12 mouse cellular contexts compared by ENCODE assay signal in the genomic region with DNA sequence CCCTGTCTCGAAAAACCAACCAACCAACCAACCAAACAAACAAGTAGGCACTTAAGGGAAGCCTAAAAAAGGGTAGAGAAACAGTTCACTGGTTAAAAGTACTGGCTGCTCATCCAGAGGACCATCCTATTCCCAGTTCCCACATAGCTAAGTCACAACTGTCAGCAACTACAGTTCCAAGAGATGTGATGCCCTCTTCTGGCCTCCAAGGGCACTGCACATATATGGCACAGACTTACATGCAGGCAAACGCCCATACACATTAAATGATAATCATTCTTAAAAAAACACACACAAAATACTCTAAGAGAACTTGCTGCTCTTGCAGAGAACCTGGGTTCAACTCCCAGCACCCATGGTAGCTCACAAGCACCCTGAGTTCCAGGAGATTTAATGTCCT. TPM values are rescaled to one million over a fixed set of nuclear protein-coding genes. Genes with fewer than 3 reads are reported as not detected.
DNase-seq lines count a peak whose midpoint lies in the region; ATAC-seq and TF ChIP-seq lines count a peak whose summit lies in the region.
"Had no signal": no experiment of that assay in that cellular context is flagged by ENCODE, and none has a peak within 500 bp of the region (broad histone marks: within the 10 kb centered on the region; RNA-seq: fewer than 3 reads in every experiment).

No protein-coding gene starts in this region.

- peak; percentile 60 for TF ChIP-seq CTCF in liver, adult 2 months (IDR thresholded peaks at IDR 0.05; ENCODE audit: low read depth, low read length)
- peak; percentile 63 for TF ChIP-seq CTCF in liver, embryonic 14.5 days (IDR thresholded peaks at IDR 0.05; ENCODE audit: low read depth)

- no peak for TF ChIP-seq POLR2A in liver, adult 2 months (IDR thresholded peaks at IDR 0.05; ENCODE audit: extremely low read depth, insufficient read depth, low read length)

- no peak overlapping the region for H3K27ac ChIP-seq in liver, adult 2 months (replicated peaks; ENCODE audit: insufficient read depth, low read depth, low read length)
- H3K27ac ChIP-seq in liver, embryonic 11.5 days (ENCODE audit: low read depth, low read length) = no peak overlapping the region
- no peak overlapping the region for H3K27ac ChIP-seq in liver, embryonic 14.5 days
- H3K27ac ChIP-seq: heart, embryonic 10.5 days; midbrain, embryonic 12.5 days had no signal

- H3K4me2 ChIP-seq in liver, embryonic 11.5 days = no peak overlapping the region
- no peak overlapping the region for H3K4me2 ChIP-seq in liver, embryonic 14.5 days (ENCODE audit: low read depth)
- H3K4me2 ChIP-seq: midbrain, embryonic 12.5 days had no signal

- H3K36me3 ChIP-seq in liver, adult 2 months (ENCODE audit: control insufficient read depth, insufficient read depth, low read length) = no peaks in the 10 kb centered on the region
- no peaks in the 10 kb centered on the region for H3K36me3 ChIP-seq in liver, embryonic 11.5 days (ENCODE audit: control insufficient read depth, insufficient read depth, low read length)
- H3K36me3 ChIP-seq in liver, embryonic 14.5 days (replicated peaks; ENCODE audit: control insufficient read depth, insufficient read depth, low read depth) = no peaks in the 10 kb centered on the region
- H3K36me3 ChIP-seq: heart, embryonic 10.5 days; midbrain, embryonic 12.5 days had no signal

- no peaks in the 10 kb centered on the region; the same call in 1 of the 2 replicates for H3K79me2 ChIP-seq in liver, adult 2 months (ENCODE audit: control insufficient read depth, insufficient read depth, low read length)

- no peak overlapping the region for H3K4me3 ChIP-seq in liver, adult 2 months (ENCODE audit: insufficient read depth, low read depth, low read length)
- H3K4me3 ChIP-seq in liver, embryonic 11.5 days (ENCODE audit: low read depth, low read length) = no peak overlapping the region
- H3K4me3 ChIP-seq in liver, embryonic 14.5 days (ENCODE audit: insufficient read depth in 1 of 2, low read depth in 2 of 2, low read length in 2 of 2) = no peak overlapping the region
- H3K4me3 ChIP-seq: heart, embryonic 10.5 days; midbrain, embryonic 12.5 days had no signal

- no peaks in the 10 kb centered on the region for H3K4me1 ChIP-seq in liver, adult 2 months (ENCODE audit: control insufficient read depth, insufficient read depth, low read length)
- H3K4me1 ChIP-seq in liver, embryonic 11.5 days (replicated peaks; ENCODE audit: control insufficient read depth, insufficient read depth, low read length) = no peaks in the 10 kb centered on the region
- no peaks in the 10 kb centered on the region for H3K4me1 ChIP-seq in liver, embryonic 14.5 days (replicated peaks; ENCODE audit: control insufficient read depth in 2 of 2, insufficient read depth in 2 of 2, low read length in 1 of 2)
- H3K4me1 ChIP-seq: heart, embryonic 10.5 days; midbrain, embryonic 12.5 days had no signal

- 81% methylated on average over 2 of the region's 2 CpGs for WGBS in liver, adult 2 months
- WGBS in liver, embryonic 11.5 days = 89% methylated on average over 2 of the region's 2 CpGs
- WGBS in liver, embryonic 14.5 days (ENCODE audit: insufficient replicate concordance) = 70% methylated on average over 2 of the region's 2 CpGs

- H3K9ac ChIP-seq in liver, adult 2 months (ENCODE audit: low read depth, low read length) = no peak overlapping the region
- H3K9ac ChIP-seq in liver, embryonic 11.5 days (ENCODE audit: low read depth, low read length) = no peak overlapping the region
- no peak overlapping the region for H3K9ac ChIP-seq in liver, embryonic 14.5 days (replicated peaks)
- H3K9ac ChIP-seq: midbrain, embryonic 12.5 days had no signal

- no peaks in the 10 kb centered on the region for H3K27me3 ChIP-seq in liver, adult 2 months (ENCODE audit: control insufficient read depth, insufficient read depth, low read length)
- no peaks in the 10 kb centered on the region for H3K27me3 ChIP-seq in liver, embryonic 11.5 days (replicated peaks; ENCODE audit: control insufficient read depth, insufficient read depth, low read length)
- no peaks in the 10 kb centered on the region for H3K27me3 ChIP-seq in liver, embryonic 14.5 days (ENCODE audit: control insufficient read depth, insufficient read depth, low read length)
- H3K27me3 ChIP-seq: midbrain, embryonic 12.5 days had no signal

- DNase-seq in embryo, embryonic 10 days (ENCODE audit: low spot score) = peak; percentile 47
- no peak for DNase-seq in embryo, embryonic 9.5 days (ENCODE audit: extremely low spot score)
- peak; percentile 37 for DNase-seq in liver, adult 2 months (ENCODE audit: extremely low read depth, low read depth, low spot score)
- no peak for DNase-seq in liver, embryonic 11.5 days (ENCODE audit: low spot score)
- peak in 1 of 3 experiments; percentile 7 for DNase-seq in liver, embryonic 14.5 days (ENCODE audit: low read depth in 3 of 3, low spot score in 3 of 3)
- peak; percentile 19 to 31 for DNase-seq in thymus, postnatal 36 days
- no peak for DNase-seq in right cerebral cortex, adult 18-20 months
- no peak for DNase-seq in left cerebral cortex, adult 18-20 months (ENCODE audit: low spot score in 2 of 2)
- DNase-seq: cerebellum, postnatal 36 days had no signal

- no peak for TF ChIP-seq EP300 in liver, embryonic 14.5 days (IDR thresholded peaks at IDR 0.05; ENCODE audit: low read depth)

- no peaks in the 10 kb centered on the region for H3K9me3 ChIP-seq in liver, embryonic 11.5 days (ENCODE audit: control insufficient read depth, low read length)
- no peaks in the 10 kb centered on the region for H3K9me3 ChIP-seq in liver, embryonic 14.5 days (ENCODE audit: control insufficient read depth, low read length)
- H3K9me3 ChIP-seq: heart, embryonic 10.5 days; midbrain, embryonic 12.5 days had no signal

- ATAC-seq in liver, embryonic 11.5 days (replicated peaks; ENCODE audit: low FRiP score) = no peak
- no peak for ATAC-seq in liver, embryonic 14.5 days (ENCODE audit: insufficient read depth)

RNA-seq across cellular contexts. Expression of a gene that starts 20.4 kb away (rescaled TPM):
- total RNA-seq in liver, adult 2 months (2014; rRNA removed) = not detected in 2 replicates
- not detected in 2 replicates for polyA plus RNA-seq in liver, adult 2 months (2012; rRNA removed)
- 0.41 and 0.42 TPM in 2 replicates for polyA plus RNA-seq in liver, embryonic 11.5 days (2014; fragmentation: Nextera tagmentation; extraction: Ambion mirVana)
- not detected in 2 replicates for polyA plus RNA-seq in liver, embryonic 14.5 days (2012; rRNA removed)
- 0.10 and 0.13 TPM in 2 replicates for polyA plus RNA-seq in liver, embryonic 14.5 days (2014; fragmentation: Nextera tagmentation; extraction: Ambion mirVana)
- total RNA-seq in left cerebral cortex, adult 18-20 months (2021) = 10 to 100 TPM; 20.4 to 21.4 TPM
- total RNA-seq: adrenal gland, postnatal 4 days had no signal

Comparison
In these comparisons a context has a peak if more than half of its experiments do, and no peak if none do; other contexts are left out.
1. DNase-seq: peak in embryo, embryonic 10 days (single experiment), liver, adult 2 months (single experiment) and thymus, postnatal 36 days (2 of 2); none in embryo, embryonic 9.5 days (single experiment), liver, embryonic 11.5 days (single experiment), right cerebral cortex, adult 18-20 months (single experiment) and left cerebral cortex, adult 18-20 months (0 of 2).